Mouse (Mus musculus) T-helper 1 cell (primary cell): ENCODE data around the gene Olfr376.

Experiments used
- in situ Hi-C: fragments of 300-600 bp; cut with MboI, MseI; formaldehyde crosslinking; loops from one replicate; pipeline ENCODE4 v1.15.1; 2025; ENCODE audit warnings: high pct_unique_total_duplicates

Olfr376 gene

DNA sequence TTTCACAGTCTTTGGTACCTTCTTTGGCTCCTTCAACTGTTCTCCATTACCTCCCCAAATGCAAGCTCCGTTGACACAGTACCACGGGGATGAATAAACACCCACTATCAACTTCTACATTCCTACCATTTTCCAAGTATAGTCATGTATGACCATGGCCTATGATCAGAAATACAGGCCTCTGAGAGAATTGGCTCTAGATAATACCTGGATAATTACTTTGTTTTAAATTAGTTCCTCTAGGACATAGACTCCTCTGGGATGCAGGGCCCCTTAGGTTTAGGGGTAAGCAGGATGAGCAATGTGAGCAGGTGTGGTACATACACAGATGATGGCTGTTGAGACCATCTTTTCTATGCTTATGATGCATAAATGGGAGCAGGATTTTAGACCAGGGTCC is at the start of gene Olfr376:
Gene Olfr376 (plus strand): TSS at position 301 of the 400 bp plus-strand sequence.
- in situ Hi-C loops, result no loop called here

DNA sequence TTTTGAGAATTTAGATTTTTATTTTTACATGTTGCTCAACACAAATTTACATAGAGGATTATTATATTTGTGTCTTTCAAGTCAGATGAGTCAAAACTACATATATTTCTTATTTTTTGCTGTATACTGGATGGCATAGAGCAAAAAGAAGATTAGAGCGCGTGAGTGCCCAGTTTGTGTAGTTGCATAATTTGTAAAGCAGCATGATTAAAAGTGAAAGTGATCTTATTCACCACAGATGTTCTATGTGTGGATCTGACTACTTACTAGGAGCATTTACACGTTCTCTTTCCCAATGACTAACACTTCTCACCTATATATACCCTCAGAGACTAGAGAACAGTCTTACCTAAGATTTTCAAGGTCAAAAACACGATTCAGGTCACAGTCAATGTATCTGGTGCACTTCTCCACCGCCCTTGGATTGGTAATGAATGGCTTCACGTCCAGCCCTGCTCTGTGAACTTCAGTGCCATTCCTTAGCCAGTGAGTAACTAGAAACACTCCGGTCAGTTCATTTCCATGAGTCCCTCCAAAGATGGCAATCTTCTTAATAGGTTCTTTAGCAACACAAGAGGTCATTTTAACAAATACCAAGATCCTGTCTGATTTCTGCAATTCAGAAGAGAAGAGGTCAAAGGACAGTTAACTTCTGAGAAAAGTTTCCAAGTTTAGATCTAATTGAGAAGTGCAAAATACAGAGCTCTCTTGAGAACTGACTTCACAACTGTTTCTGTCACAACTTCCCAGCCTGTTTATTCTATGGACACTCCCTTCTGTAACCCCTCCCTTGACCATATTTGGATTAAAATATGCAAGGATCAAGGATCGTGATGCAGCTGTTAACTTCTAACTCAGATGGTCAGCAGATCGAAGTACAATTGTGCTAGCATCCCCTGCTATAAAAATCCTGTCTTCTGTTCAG is 46.9 kb upstream of the Olfr376 start:
- in situ Hi-C loops, result no loop called here

DNA sequence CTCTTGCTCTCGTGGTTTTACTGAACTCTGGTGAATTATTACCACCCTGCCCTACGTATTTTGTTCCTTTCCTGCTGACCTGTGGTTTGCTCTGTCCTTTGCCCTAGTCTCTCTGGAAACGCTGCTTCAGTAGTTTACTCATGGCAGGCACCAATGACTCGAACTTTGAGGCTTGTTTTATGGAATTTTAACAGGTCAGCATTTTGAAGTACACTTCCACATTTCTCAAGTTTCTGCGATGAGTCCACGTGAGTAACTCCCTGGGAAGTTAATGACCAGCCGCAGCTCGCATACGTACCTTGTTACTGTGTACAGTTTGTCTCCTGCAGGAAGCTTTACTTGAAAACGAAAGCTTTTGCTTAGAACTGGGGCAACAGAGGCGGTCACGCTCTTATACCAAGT is 44.6 kb upstream of the Olfr376 start:
- in situ Hi-C loops, result no loop called here

DNA sequence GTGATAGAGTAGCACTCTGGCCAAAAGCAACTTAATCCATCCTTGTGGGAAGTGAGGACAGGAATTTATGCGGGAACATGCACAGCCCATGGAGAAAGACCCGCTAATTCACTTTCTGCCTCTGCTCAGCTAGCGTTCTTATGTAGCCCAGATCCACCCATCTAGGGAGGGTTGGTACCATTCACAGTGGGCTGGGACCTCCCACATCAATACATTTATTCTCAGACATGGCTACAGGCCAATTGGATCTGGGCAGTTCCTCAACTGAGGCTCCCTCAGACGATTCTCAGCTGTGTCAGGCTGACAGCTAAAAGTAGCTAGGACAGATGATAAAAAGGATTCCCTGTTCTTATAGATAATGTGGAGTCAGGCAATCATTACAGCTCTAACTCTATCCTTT is 43.7 kb upstream of the Olfr376 start:
- in situ Hi-C loops, result no loop called here

DNA sequence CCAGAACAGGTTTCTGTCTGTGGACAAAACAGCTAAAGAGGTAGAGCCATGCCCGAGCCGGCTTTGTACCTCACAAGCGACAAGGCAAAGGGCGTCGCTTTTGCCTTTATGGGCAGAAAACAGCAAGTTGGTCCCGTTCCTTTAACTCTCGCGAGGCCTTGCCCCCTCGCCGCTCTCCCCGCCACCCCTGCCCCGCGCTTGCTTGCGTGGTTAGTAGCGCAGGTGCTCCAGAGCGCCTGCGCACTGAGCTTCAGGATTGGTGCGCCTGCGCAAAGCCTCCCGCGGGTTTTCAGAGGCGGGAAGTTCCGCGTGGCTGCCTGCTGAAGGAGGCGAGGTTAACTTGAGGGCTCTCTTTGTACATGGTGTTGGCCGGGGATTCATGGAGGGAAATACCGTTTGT is 41.6 kb upstream of the Olfr376 start, which contains the start of the genes Aspa, Gm49340 and Spata22:
Gene Aspa (minus strand): TSS at position 155 of the 400 bp plus-strand sequence.
Gene Gm49340 (plus strand): TSS at position 300 of the 400 bp plus-strand sequence.
Gene Spata22 (plus strand): TSS at position 300 of the 400 bp plus-strand sequence.
- in situ Hi-C loops, result no loop called here

DNA sequence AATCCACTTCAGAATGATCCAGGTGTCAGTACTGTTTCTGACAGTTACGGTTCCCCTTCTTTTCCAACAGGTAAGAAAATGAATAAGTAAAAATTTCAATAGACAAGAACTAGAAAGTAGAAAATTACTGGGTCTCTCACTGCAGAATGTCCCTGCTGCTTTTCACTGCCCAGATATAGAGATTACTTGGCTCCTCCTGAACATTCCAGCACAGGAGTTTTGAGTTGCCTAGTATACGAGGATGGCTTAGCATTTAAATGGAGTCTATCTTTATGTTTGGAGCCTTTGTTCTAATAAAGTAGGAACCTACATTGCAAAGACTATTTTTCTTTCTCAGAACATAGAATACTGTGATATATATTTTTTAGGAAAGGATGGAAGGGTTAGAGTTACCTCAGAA is 37.7 kb upstream of the Olfr376 start:
- in situ Hi-C loops, result no loop called here

DNA sequence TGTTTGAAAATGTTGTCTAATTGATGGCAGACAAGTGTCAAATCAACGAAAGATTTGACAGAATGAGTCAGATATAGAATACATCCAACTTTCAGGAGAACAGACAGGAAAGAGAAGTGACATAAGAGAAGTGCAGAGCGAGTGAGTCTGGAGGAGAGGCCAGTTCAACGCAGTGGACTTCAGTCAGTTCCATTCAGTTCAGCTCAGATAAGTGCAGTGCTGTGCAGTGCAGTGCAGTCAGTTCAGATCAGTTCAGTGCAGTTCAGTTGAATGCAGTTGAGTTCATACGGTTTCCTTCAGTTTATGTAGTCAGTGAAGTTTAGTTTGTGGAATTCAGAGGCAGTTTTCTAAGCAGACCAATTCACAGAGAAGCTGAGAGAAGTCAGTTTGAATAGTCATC is 34.1 kb upstream of the Olfr376 start:
- in situ Hi-C loops, result no loop called here

DNA sequence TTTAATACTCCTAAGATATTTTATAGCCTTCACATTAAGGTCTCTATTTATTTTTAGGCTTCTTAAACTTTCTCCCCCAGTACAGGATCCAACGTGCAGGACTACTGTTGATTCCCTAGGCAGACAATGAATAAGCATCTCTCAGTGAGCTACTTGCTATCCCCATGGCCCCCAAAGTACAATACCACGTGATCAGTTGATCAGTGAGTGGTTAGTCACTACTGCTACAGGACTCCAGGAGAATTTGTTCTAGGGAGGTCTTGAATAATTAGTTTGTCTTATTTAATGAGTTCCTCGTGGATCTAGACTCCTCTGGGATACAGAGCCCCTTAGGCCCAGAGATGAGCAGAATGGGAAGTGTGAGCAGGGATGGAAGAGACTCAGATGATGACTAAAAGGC is 20.6 kb upstream of the Olfr376 start, which contains the start of gene Olfr20:
Gene Olfr20 (plus strand): TSS at position 301 of the 400 bp plus-strand sequence.
- in situ Hi-C loops, result no loop called here

DNA sequence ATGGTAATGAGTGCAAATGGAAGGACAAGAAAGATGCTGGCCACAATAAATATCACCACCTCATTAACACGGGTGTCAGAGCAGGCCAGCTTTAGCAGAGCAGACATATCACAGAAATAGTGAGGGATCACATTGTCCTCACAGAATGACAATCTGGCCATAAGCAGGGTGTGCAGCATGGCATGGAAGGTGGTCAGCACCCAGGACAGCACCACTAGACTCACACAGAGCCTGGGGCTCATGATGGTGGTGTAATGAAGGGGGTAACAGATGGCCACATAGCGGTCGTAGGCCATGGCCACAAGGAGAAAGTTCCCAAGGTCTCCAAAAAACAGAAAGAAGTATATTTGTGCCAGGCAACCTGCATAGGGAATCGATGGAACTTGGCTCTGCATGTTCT is 24.3 kb downstream of the Olfr376 start:
- in situ Hi-C loops, result no loop called here

DNA sequence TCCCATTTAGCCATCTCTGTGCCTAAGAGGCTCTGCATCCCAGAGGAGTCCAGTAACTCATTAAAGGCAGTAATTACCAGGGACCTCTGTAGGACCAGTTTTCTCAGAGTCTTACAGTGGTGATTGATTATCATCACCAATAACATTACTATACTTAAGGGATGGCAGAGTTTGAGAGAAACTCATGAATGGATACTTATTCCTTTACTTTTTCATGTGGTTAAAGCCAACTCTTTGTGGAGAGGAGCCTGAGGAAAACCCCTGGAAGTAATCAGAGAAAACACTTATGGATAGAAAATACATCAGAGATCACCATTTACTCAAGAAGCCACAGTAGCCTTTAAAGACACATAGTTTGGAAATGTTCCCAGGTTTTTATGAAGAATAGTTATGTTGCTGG is 28.5 kb downstream of the Olfr376 start, which contains the start of gene Olfr1:
Gene Olfr1 (minus strand): TSS at position 101 of the 400 bp plus-strand sequence.
- in situ Hi-C loops, result no loop called here
